In the genomic region with DNA sequence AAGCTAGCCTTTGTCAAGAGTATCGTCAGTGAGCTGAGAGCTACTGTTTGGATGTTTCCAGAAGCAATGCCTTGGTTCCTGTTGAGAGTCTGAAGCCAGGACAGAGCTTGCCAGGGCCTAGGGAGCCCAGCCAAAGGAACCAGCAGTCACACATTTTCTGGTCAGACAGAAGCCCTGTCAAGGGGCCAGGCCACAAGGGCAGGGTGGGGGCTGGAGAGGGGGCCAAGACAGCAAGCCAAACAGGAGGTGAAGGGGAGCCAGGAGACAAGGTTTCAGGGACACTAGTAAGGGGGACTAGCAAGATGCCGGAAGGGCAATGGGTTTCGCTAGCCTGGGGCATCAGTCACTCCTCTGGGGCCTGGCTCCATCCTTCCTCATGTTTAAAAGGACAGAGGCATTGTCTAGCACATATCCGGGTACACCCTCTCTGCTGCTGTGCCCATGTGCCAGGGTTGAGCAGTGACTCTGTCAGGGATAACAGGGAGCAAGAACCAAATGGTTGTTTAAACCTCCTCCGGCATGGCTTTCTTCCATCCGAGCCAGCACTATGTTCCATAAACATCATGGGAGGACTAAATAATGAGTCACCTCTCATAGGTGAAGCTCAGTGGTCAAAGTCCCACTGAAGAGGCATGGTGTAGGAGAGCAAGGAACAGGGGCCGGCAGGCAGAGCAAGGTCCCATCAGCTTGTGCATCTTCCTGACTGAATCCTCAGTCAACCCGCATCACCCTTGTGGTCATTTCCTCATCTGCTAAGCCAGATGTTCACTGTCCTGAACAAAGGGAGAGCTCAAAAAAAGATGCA, we compare ENCODE assay signal across 8 mouse cellular contexts. TPM values are rescaled to one million over a fixed set of nuclear protein-coding genes. Genes with fewer than 3 reads are reported as not detected.
DNase-seq lines count a peak whose midpoint lies in the region; ATAC-seq and TF ChIP-seq lines count a peak whose summit lies in the region.

No protein-coding gene starts in this region.

- H3K27me3 ChIP-seq in forebrain, postnatal 0 days (ENCODE audit: insufficient read depth, low read length): no peaks in the 10 kb centered on the region
- H3K27me3 ChIP-seq in forebrain, embryonic 16.5 days (replicated peaks; ENCODE audit: control insufficient read depth, insufficient read depth, low read length): no peaks in the 10 kb centered on the region
- no peaks in the 10 kb centered on the region for H3K27me3 ChIP-seq in heart, adult 2 months (ENCODE audit: control insufficient read depth, insufficient read depth, low read length)
- H3K27me3 ChIP-seq in liver, embryonic 12.5 days (replicated peaks): no peaks in the 10 kb centered on the region

- H3K79me2 ChIP-seq in heart, adult 2 months (replicated peaks; ENCODE audit: control insufficient read depth, insufficient read depth, low read length): 0 out of 2 replicates have a peak, but pooled peaks cover 1% of the 10 kb centered on the region

- no peak overlapping the region for H3K4me3 ChIP-seq in forebrain, postnatal 0 days (ENCODE audit: low read depth, low read length)
- no peak overlapping the region for H3K4me3 ChIP-seq in forebrain, embryonic 16.5 days (replicated peaks; ENCODE audit: low read length)
- no peak overlapping the region for H3K4me3 ChIP-seq in heart, adult 2 months
- H3K4me3 ChIP-seq in liver, embryonic 12.5 days: no peak overlapping the region

- peaks cover 8% of the 10 kb centered on the region; the same call in 1 of the 2 replicates for H3K4me1 ChIP-seq in forebrain, postnatal 0 days (ENCODE audit: insufficient read depth)
- H3K4me1 ChIP-seq in forebrain, embryonic 16.5 days (replicated peaks; ENCODE audit: control insufficient read depth, insufficient read depth, low read length): peaks cover 15% of the 10 kb centered on the region
- H3K4me1 ChIP-seq in heart, adult 2 months (ENCODE audit: control insufficient read depth, insufficient read depth, low read length): peaks cover 35% of the 10 kb centered on the region
- no peaks in the 10 kb centered on the region for H3K4me1 ChIP-seq in liver, embryonic 12.5 days

- no peaks in the 10 kb centered on the region for H3K9me3 ChIP-seq in forebrain, postnatal 0 days (ENCODE audit: low read length)
- no peaks in the 10 kb centered on the region for H3K9me3 ChIP-seq in forebrain, embryonic 16.5 days (ENCODE audit: control insufficient read depth, low read length)
- H3K9me3 ChIP-seq in liver, embryonic 12.5 days (replicated peaks): no peaks in the 10 kb centered on the region

- TF ChIP-seq CTCF in forebrain, postnatal 0 days (IDR thresholded peaks at IDR 0.05; ENCODE audit: low read depth): no peak
- TF ChIP-seq CTCF in heart, adult 2 months (IDR thresholded peaks at IDR 0.05): no peak

- ATAC-seq in forebrain, postnatal 0 days: no peak
- ATAC-seq in forebrain, embryonic 16.5 days: no peak
- ATAC-seq in megakaryocyte-erythroid progenitor cell, adult 5-6 weeks (replicated peaks; ENCODE audit: low FRiP score, low TSS enrichment, poor library complexity, severe bottlenecking): no peak
- no peak for ATAC-seq in liver, embryonic 12.5 days

- no peak for TF ChIP-seq POLR2A in heart, adult 2 months (IDR thresholded peaks at IDR 0.05; ENCODE audit: insufficient read depth, low read depth, low read length)

- peak; percentile 28 for DNase-seq in forebrain, postnatal 0 days
- peak; percentile 31 for DNase-seq in brain, adult 2 months (ENCODE audit: low read depth, low spot score)
- peak; percentile 75 to 82 for DNase-seq in heart, adult 2 months
- DNase-seq in layer of hippocampus, postnatal 10 days (ENCODE audit: low spot score in 2 of 2): peak; percentile 57 to 67
- no peak for DNase-seq in MN1 (ENCODE audit: low spot score)

- WGBS in forebrain, postnatal 0 days: 88% methylated on average over 8 of the region's 8 CpGs
- 89% methylated on average over 8 of the region's 8 CpGs for WGBS in forebrain, embryonic 16.5 days
- WGBS in heart, adult 2 months: 35% methylated on average over 8 of the region's 8 CpGs
- WGBS in liver, embryonic 12.5 days (ENCODE audit: insufficient replicate concordance): 75% methylated on average over 8 of the region's 8 CpGs

- no peak overlapping the region for H3K4me2 ChIP-seq in forebrain, postnatal 0 days (ENCODE audit: low read depth)
- H3K4me2 ChIP-seq in forebrain, embryonic 16.5 days (ENCODE audit: low read length): no peak overlapping the region
- no peak overlapping the region for H3K4me2 ChIP-seq in liver, embryonic 12.5 days

- no peaks in the 10 kb centered on the region for H3K36me3 ChIP-seq in forebrain, postnatal 0 days (ENCODE audit: insufficient read depth)
- no peaks in the 10 kb centered on the region for H3K36me3 ChIP-seq in forebrain, embryonic 16.5 days (ENCODE audit: control insufficient read depth, insufficient read depth)
- peaks cover 32% of the 10 kb centered on the region for H3K36me3 ChIP-seq in heart, adult 2 months (ENCODE audit: control insufficient read depth, insufficient read depth, low read length)
- no peaks in the 10 kb centered on the region for H3K36me3 ChIP-seq in liver, embryonic 12.5 days

- intact Hi-C loops in heart, adult 2 months (cut with DNase I): no loop called here

- TF ChIP-seq EP300 in heart, adult 2 months (IDR thresholded peaks at IDR 0.05; ENCODE audit: insufficient read depth, low read depth, low read length): 0 out of 2 replicates have a peak, but pooled peaks have one; percentile 5

- H3K9ac ChIP-seq in forebrain, postnatal 0 days: no peak overlapping the region
- no peak overlapping the region for H3K9ac ChIP-seq in forebrain, embryonic 16.5 days (replicated peaks; ENCODE audit: low read depth, low read length)
- H3K9ac ChIP-seq in heart, adult 2 months (ENCODE audit: low read depth, low read length): no peak overlapping the region
- no peak overlapping the region for H3K9ac ChIP-seq in liver, embryonic 12.5 days

- no peak overlapping the region for H3K27ac ChIP-seq in forebrain, postnatal 0 days (ENCODE audit: low read depth, low read length)
- no peak overlapping the region for H3K27ac ChIP-seq in forebrain, embryonic 16.5 days (ENCODE audit: low read length)
- peak overlapping the region; percentile 76 for H3K27ac ChIP-seq in heart, adult 2 months
- H3K27ac ChIP-seq in liver, embryonic 12.5 days: no peak overlapping the region

RNA-seq across cellular contexts. Expression of gene Arhgap31, which starts 44.0 kb away (rescaled TPM):
- total RNA-seq in forebrain, postnatal 0 days (2014; rRNA removed): 7.7 and 9.6 TPM in 2 replicates
- polyA plus RNA-seq in forebrain, postnatal 0 days (2015; fragmentation: Nextera tagmentation; extraction: Ambion mirVana): 1.8 and 2.4 TPM in 2 replicates
- 3.8 and 4.5 TPM in 2 replicates for polyA plus RNA-seq in forebrain, embryonic 16.5 days (2015; fragmentation: Nextera tagmentation; extraction: Ambion mirVana)
- total RNA-seq in heart, adult 2 months (2021): 10 to 100 TPM; 38.2 to 41.2 TPM
- polyA plus RNA-seq in heart, adult 2 months (2012; rRNA removed): 14.1 and 20.1 TPM in 2 replicates
- total RNA-seq in layer of hippocampus, postnatal 10 days (2021): 10 to 100 TPM; 21.1 to 24.2 TPM
- 1.4 and 1.7 TPM in 2 replicates for total RNA-seq in megakaryocyte-erythroid progenitor cell, adult 5-6 weeks (2014; fragmentation: Nextera tagmentation)
- 0.14 and 0.91 TPM in 2 replicates for total RNA-seq in megakaryocyte-erythroid progenitor cell, adult 5-6 weeks (2017)
- 3.5 and 4.0 TPM in 2 replicates for polyA plus RNA-seq in liver, embryonic 12.5 days (2016; fragmentation: Nextera tagmentation; extraction: Ambion mirVana)
